Mouse (Mus musculus) liver, postnatal 0 days (tissue): ENCODE data around the gene Prpf39.

Experiments used
- CTCF ChIP-seq: sonication (generic); IDR thresholded peaks from 2 replicates; pipeline ENCODE4 v1.5.1; 2016; ENCODE audit warnings: antibody characterized with exemption, low read depth
- EP300 ChIP-seq: IDR thresholded peaks from 2 replicates; pipeline ENCODE4 v1.6.1; 2016; ENCODE audit warnings: antibody characterized with exemption, low read depth, mild to moderate bottlenecking

DNA sequence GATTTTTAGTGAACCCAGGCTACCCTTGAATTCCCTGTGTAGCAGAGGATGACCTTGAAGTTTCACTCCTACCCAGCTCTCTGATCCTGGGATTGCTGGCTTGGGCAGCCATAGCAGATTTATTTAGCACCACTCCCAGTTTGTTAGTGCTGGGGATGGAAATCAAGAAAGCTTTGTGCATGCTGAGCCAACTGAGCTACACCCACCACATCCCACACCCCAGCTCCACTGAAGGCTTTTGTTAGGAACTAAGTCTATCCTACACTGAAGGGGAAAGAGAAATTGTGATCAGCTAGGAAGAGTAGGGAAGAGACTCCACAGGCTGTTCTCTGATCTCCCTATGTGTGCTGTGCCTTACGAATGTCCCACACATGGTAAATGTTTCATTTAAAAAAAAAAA, 76.7 kb downstream of the Prpf39 start:
- TF ChIP-seq EP300 (no peak), CTCF (no peak)
